Comparison of ENCODE assay signal across 20 mouse cellular contexts in genomic region chr9:21145431-21145830, GRCm38 (mm10). TPM values are rescaled to one million over a fixed set of nuclear protein-coding genes. Genes with fewer than 3 reads are reported as not detected.
DNase-seq lines count a peak whose midpoint lies in the region; ATAC-seq and TF ChIP-seq lines count a peak whose summit lies in the region.
"Had no signal": no experiment of that assay in that cellular context is flagged by ENCODE, and none has a peak within 500 bp of the region (broad histone marks: within the 10 kb centered on the region; RNA-seq: fewer than 3 reads in every experiment).

No protein-coding gene starts in this region.

- peak; percentile 40 to 75 for DNase-seq in heart, adult 2 months
- no peak for DNase-seq in liver, postnatal 0 days
- no peak for DNase-seq in stomach, postnatal 0 days (ENCODE audit: low spot score)
- DNase-seq in right cerebral cortex, postnatal 4 days = no peak
- DNase-seq: adrenal gland, postnatal 36 days; cerebellum, adult 11-12 months; embryo, embryonic 11 days; kidney, adult 18-20 months; kidney, postnatal 14 days; layer of hippocampus, postnatal 36 days; lung, embryonic 14.5 days; midbrain, embryonic 14.5 days; right cerebral cortex, postnatal 25 days had no signal

- TF ChIP-seq CTCF in heart, adult 2 months (IDR thresholded peaks at IDR 0.05) = no peak
- TF ChIP-seq CTCF in liver, postnatal 0 days (IDR thresholded peaks at IDR 0.05; ENCODE audit: low read depth) = no peak
- no peak for TF ChIP-seq CTCF in stomach, postnatal 0 days (IDR thresholded peaks at IDR 0.05; ENCODE audit: low read depth)

- intact Hi-C loops in heart, adult 2 months (cut with DNase I) = no loop called here

- H3K9ac ChIP-seq in heart, adult 2 months (ENCODE audit: low read depth, low read length) = no peak overlapping the region
- H3K9ac ChIP-seq in heart, embryonic 12.5 days = no peak overlapping the region
- peak overlapping the region; percentile 12; the same call in 1 of the 2 replicates for H3K9ac ChIP-seq in liver, embryonic 12.5 days
- H3K9ac ChIP-seq in liver, postnatal 0 days (replicated peaks) = no peak overlapping the region; the same call in none of the 2 replicates
- 0 out of 2 replicates have a peak overlapping the region, but pooled peaks have one; percentile 41 for H3K9ac ChIP-seq in stomach, embryonic 16.5 days (ENCODE audit: low read length)
- no peak overlapping the region for H3K9ac ChIP-seq in stomach, postnatal 0 days (ENCODE audit: low read length)
- H3K9ac ChIP-seq: limb, embryonic 15.5 days; lung, embryonic 14.5 days had no signal

- peak; percentile 48; the same call in 1 of the 2 replicates for TF ChIP-seq EP300 in heart, adult 2 months (IDR thresholded peaks at IDR 0.05; ENCODE audit: insufficient read depth, low read depth, low read length)
- no peak for TF ChIP-seq EP300 in liver, postnatal 0 days (IDR thresholded peaks at IDR 0.05; ENCODE audit: low read depth)
- no peak for TF ChIP-seq EP300 in stomach, postnatal 0 days (optimal IDR thresholded peaks at IDR 0.05)

- peak; percentile 30; the same call in 1 of the 2 replicates for TF ChIP-seq POLR2A in heart, adult 2 months (IDR thresholded peaks at IDR 0.05; ENCODE audit: insufficient read depth, low read depth, low read length)

- H3K4me1 ChIP-seq in heart, adult 2 months (ENCODE audit: control insufficient read depth, insufficient read depth, low read length) = peaks cover 19% of the 10 kb centered on the region
- peaks cover 43% of the 10 kb centered on the region for H3K4me1 ChIP-seq in heart, embryonic 12.5 days (replicated peaks)
- H3K4me1 ChIP-seq in liver, embryonic 12.5 days = peaks cover 47% of the 10 kb centered on the region
- H3K4me1 ChIP-seq in liver, postnatal 0 days (ENCODE audit: insufficient read depth) = peaks cover 33% of the 10 kb centered on the region
- peaks cover 35% of the 10 kb centered on the region for H3K4me1 ChIP-seq in stomach, embryonic 16.5 days (ENCODE audit: control insufficient read depth, insufficient read depth, low read length)
- no peaks in the 10 kb centered on the region; the same call in 1 of the 2 replicates for H3K4me1 ChIP-seq in stomach, postnatal 0 days (replicated peaks; ENCODE audit: control insufficient read depth, insufficient read depth)

- H3K9me3 ChIP-seq in heart, embryonic 12.5 days (replicated peaks) = no peaks in the 10 kb centered on the region
- no peaks in the 10 kb centered on the region for H3K9me3 ChIP-seq in liver, embryonic 12.5 days (replicated peaks)
- no peaks in the 10 kb centered on the region for H3K9me3 ChIP-seq in liver, postnatal 0 days (ENCODE audit: low read length)
- H3K9me3 ChIP-seq in stomach, embryonic 16.5 days (replicated peaks; ENCODE audit: control insufficient read depth, low read length) = no peaks in the 10 kb centered on the region
- no peaks in the 10 kb centered on the region for H3K9me3 ChIP-seq in stomach, postnatal 0 days (ENCODE audit: control insufficient read depth, low read length)
- H3K9me3 ChIP-seq: forebrain, embryonic 10.5 days; hindbrain, embryonic 10.5 days; limb, embryonic 15.5 days had no signal

- H3K27me3 ChIP-seq in heart, adult 2 months (ENCODE audit: control insufficient read depth, insufficient read depth, low read length) = no peaks in the 10 kb centered on the region
- no peaks in the 10 kb centered on the region for H3K27me3 ChIP-seq in heart, embryonic 12.5 days (replicated peaks)
- H3K27me3 ChIP-seq in liver, embryonic 12.5 days (replicated peaks) = no peaks in the 10 kb centered on the region
- no peaks in the 10 kb centered on the region for H3K27me3 ChIP-seq in liver, postnatal 0 days (ENCODE audit: insufficient read depth, low read length)
- H3K27me3 ChIP-seq in stomach, embryonic 16.5 days (ENCODE audit: control insufficient read depth, insufficient read depth, low read length) = no peaks in the 10 kb centered on the region
- H3K27me3 ChIP-seq in stomach, postnatal 0 days (ENCODE audit: control insufficient read depth, insufficient read depth, low read length) = no peaks in the 10 kb centered on the region
- H3K27me3 ChIP-seq: limb, embryonic 15.5 days had no signal

- H3K4me2 ChIP-seq in heart, embryonic 12.5 days = no peak overlapping the region
- no peak overlapping the region for H3K4me2 ChIP-seq in liver, embryonic 12.5 days
- no peak overlapping the region for H3K4me2 ChIP-seq in liver, postnatal 0 days (ENCODE audit: low read depth, low read length)
- no peak overlapping the region for H3K4me2 ChIP-seq in stomach, embryonic 16.5 days (ENCODE audit: low read depth, low read length)
- H3K4me2 ChIP-seq in stomach, postnatal 0 days (replicated peaks; ENCODE audit: low read depth) = no peak overlapping the region
- H3K4me2 ChIP-seq: limb, embryonic 15.5 days; lung, embryonic 14.5 days had no signal

- no peak overlapping the region for H3K4me3 ChIP-seq in heart, adult 2 months
- no peak overlapping the region for H3K4me3 ChIP-seq in heart, embryonic 12.5 days
- no peak overlapping the region for H3K4me3 ChIP-seq in liver, embryonic 12.5 days
- no peak overlapping the region for H3K4me3 ChIP-seq in liver, postnatal 0 days (ENCODE audit: low read depth, low read length)
- H3K4me3 ChIP-seq in stomach, embryonic 16.5 days (replicated peaks; ENCODE audit: low read length) = no peak overlapping the region
- H3K4me3 ChIP-seq in stomach, postnatal 0 days (ENCODE audit: low read depth, low read length) = no peak overlapping the region
- H3K4me3 ChIP-seq: forebrain, embryonic 10.5 days; layer of hippocampus, adult 2 months; limb, embryonic 15.5 days had no signal

- H3K79me2 ChIP-seq in heart, adult 2 months (replicated peaks; ENCODE audit: control insufficient read depth, insufficient read depth, low read length) = peaks cover 2% of the 10 kb centered on the region; the same call in 1 of the 2 replicates

- peak overlapping the region; percentile 76 for H3K27ac ChIP-seq in heart, adult 2 months
- no peak overlapping the region for H3K27ac ChIP-seq in heart, embryonic 12.5 days (ENCODE audit: poor library complexity, severe bottlenecking)
- H3K27ac ChIP-seq in liver, embryonic 12.5 days = no peak overlapping the region
- no peak overlapping the region for H3K27ac ChIP-seq in liver, postnatal 0 days (ENCODE audit: low read depth)
- H3K27ac ChIP-seq in stomach, embryonic 16.5 days (ENCODE audit: low read length) = no peak overlapping the region
- H3K27ac ChIP-seq in stomach, postnatal 0 days (replicated peaks) = no peak overlapping the region
- H3K27ac ChIP-seq: forebrain, embryonic 10.5 days; hindbrain, embryonic 10.5 days; layer of hippocampus, adult 2 months; limb, embryonic 15.5 days had no signal

- peaks cover 4% of the 10 kb centered on the region for H3K36me3 ChIP-seq in heart, adult 2 months (ENCODE audit: control insufficient read depth, insufficient read depth, low read length)
- peaks cover 59% of the 10 kb centered on the region for H3K36me3 ChIP-seq in heart, embryonic 12.5 days
- peaks cover 75% of the 10 kb centered on the region for H3K36me3 ChIP-seq in liver, embryonic 12.5 days
- H3K36me3 ChIP-seq in liver, postnatal 0 days (replicated peaks; ENCODE audit: insufficient read depth, low read length) = peaks cover 46% of the 10 kb centered on the region
- peaks cover 28% of the 10 kb centered on the region for H3K36me3 ChIP-seq in stomach, embryonic 16.5 days (ENCODE audit: control insufficient read depth, insufficient read depth, low read length)
- H3K36me3 ChIP-seq in stomach, postnatal 0 days (ENCODE audit: control insufficient read depth, insufficient read depth, low read length) = peaks cover 18% of the 10 kb centered on the region

- WGBS in heart, adult 2 months = 58% methylated on average over 4 of the region's 4 CpGs
- WGBS in heart, embryonic 12.5 days = 86% methylated on average over 4 of the region's 4 CpGs
- whole genome bisulfite sequencing in liver, embryonic 12.5 days (ENCODE audit: insufficient replicate concordance) = 86% methylated on average over 4 of the region's 4 CpGs
- WGBS in liver, postnatal 0 days (ENCODE audit: insufficient replicate concordance) = 89% methylated on average over 4 of the region's 4 CpGs
- WGBS in stomach, embryonic 16.5 days = 84% methylated on average over 4 of the region's 4 CpGs
- WGBS in stomach, postnatal 0 days = 92% methylated on average over 4 of the region's 4 CpGs

- ATAC-seq in heart, embryonic 12.5 days (ENCODE audit: insufficient number of reproducible peaks, low FRiP score) = no peak
- ATAC-seq in liver, embryonic 12.5 days = no peak
- ATAC-seq in liver, postnatal 0 days = no peak
- no peak for ATAC-seq in stomach, embryonic 16.5 days (ENCODE audit: insufficient read depth, low FRiP score)
- no peak for ATAC-seq in stomach, postnatal 0 days (ENCODE audit: low FRiP score, low TSS enrichment)

RNA-seq across cellular contexts. Expression of gene Cdc37, which starts 4.4 kb away (rescaled TPM):
- total RNA-seq in heart, adult 2 months (2021) = 100 to 1,000 TPM; 150 to 162 TPM
- 62.3 and 96.1 TPM in 2 replicates for polyA plus RNA-seq in heart, adult 2 months (2012; rRNA removed)
- polyA plus RNA-seq in heart, embryonic 12.5 days (2016; fragmentation: Nextera tagmentation; extraction: Ambion mirVana) = 232 and 241 TPM in 2 replicates
- polyA plus RNA-seq in liver, embryonic 12.5 days (2016; fragmentation: Nextera tagmentation; extraction: Ambion mirVana) = 221 and 228 TPM in 2 replicates
- polyA plus RNA-seq in liver, postnatal 0 days (2015; fragmentation: Nextera tagmentation; extraction: Ambion mirVana) = 81.1 and 84.1 TPM in 2 replicates
- polyA plus RNA-seq in stomach, embryonic 16.5 days (2015; fragmentation: Nextera tagmentation; extraction: Ambion mirVana) = 250 TPM in 2 replicates
- 161 TPM in 2 replicates for polyA plus RNA-seq in stomach, postnatal 0 days (2015; fragmentation: Nextera tagmentation; extraction: Ambion mirVana)

RNA-seq across cellular contexts. Expression of gene Tyk2, which starts 14.4 kb away (rescaled TPM):
- total RNA-seq in heart, adult 2 months (2021) = 1 to 10 TPM; 7.3 to 8.1 TPM
- 13.5 and 13.7 TPM in 2 replicates for polyA plus RNA-seq in heart, adult 2 months (2012; rRNA removed)
- polyA plus RNA-seq in heart, embryonic 12.5 days (2016; fragmentation: Nextera tagmentation; extraction: Ambion mirVana) = 15.3 and 17.5 TPM in 2 replicates
- 8.5 and 10.4 TPM in 2 replicates for polyA plus RNA-seq in liver, embryonic 12.5 days (2016; fragmentation: Nextera tagmentation; extraction: Ambion mirVana)
- 4.5 and 5.4 TPM in 2 replicates for polyA plus RNA-seq in liver, postnatal 0 days (2015; fragmentation: Nextera tagmentation; extraction: Ambion mirVana)
- 16.7 and 18.2 TPM in 2 replicates for polyA plus RNA-seq in stomach, embryonic 16.5 days (2015; fragmentation: Nextera tagmentation; extraction: Ambion mirVana)
- 6.8 and 7.1 TPM in 2 replicates for polyA plus RNA-seq in stomach, postnatal 0 days (2015; fragmentation: Nextera tagmentation; extraction: Ambion mirVana)

RNA-seq across cellular contexts. Expression of gene Pde4a, which starts 20.1 kb away (rescaled TPM):
- total RNA-seq in heart, adult 2 months (2021) = 10 to 100 TPM; 58.9 to 60.0 TPM
- polyA plus RNA-seq in heart, adult 2 months (2012; rRNA removed) = 57.2 and 68.9 TPM in 2 replicates
- 10.1 and 10.2 TPM in 2 replicates for polyA plus RNA-seq in heart, embryonic 12.5 days (2016; fragmentation: Nextera tagmentation; extraction: Ambion mirVana)
- polyA plus RNA-seq in liver, embryonic 12.5 days (2016; fragmentation: Nextera tagmentation; extraction: Ambion mirVana) = 2.6 and 2.9 TPM in 2 replicates
- polyA plus RNA-seq in liver, postnatal 0 days (2015; fragmentation: Nextera tagmentation; extraction: Ambion mirVana) = 1.4 and 1.5 TPM in 2 replicates
- polyA plus RNA-seq in stomach, embryonic 16.5 days (2015; fragmentation: Nextera tagmentation; extraction: Ambion mirVana) = 4.7 TPM in 2 replicates
- polyA plus RNA-seq in stomach, postnatal 0 days (2015; fragmentation: Nextera tagmentation; extraction: Ambion mirVana) = 2.5 and 3.0 TPM in 2 replicates

RNA-seq across cellular contexts. Expression of gene Raver1, which starts 53.6 kb away (rescaled TPM):
- 10 to 100 TPM; 26.3 to 27.9 TPM for total RNA-seq in heart, adult 2 months (2021)
- polyA plus RNA-seq in heart, adult 2 months (2012; rRNA removed) = 27.4 and 29.1 TPM in 2 replicates
- polyA plus RNA-seq in heart, embryonic 12.5 days (2016; fragmentation: Nextera tagmentation; extraction: Ambion mirVana) = 62.9 and 67.7 TPM in 2 replicates
- polyA plus RNA-seq in liver, embryonic 12.5 days (2016; fragmentation: Nextera tagmentation; extraction: Ambion mirVana) = 39.8 and 43.8 TPM in 2 replicates
- 8.3 and 9.5 TPM in 2 replicates for polyA plus RNA-seq in liver, postnatal 0 days (2015; fragmentation: Nextera tagmentation; extraction: Ambion mirVana)
- polyA plus RNA-seq in stomach, embryonic 16.5 days (2015; fragmentation: Nextera tagmentation; extraction: Ambion mirVana) = 40.3 and 40.8 TPM in 2 replicates
- 15.0 and 18.3 TPM in 2 replicates for polyA plus RNA-seq in stomach, postnatal 0 days (2015; fragmentation: Nextera tagmentation; extraction: Ambion mirVana)

RNA-seq across cellular contexts. Expression of gene Gm38431, which starts 53.6 kb away (rescaled TPM):
- under 1 TPM; 0.31 to 0.34 TPM for total RNA-seq in heart, adult 2 months (2021)
- 2.0 and 2.3 TPM in 2 replicates for polyA plus RNA-seq in heart, adult 2 months (2012; rRNA removed)
- polyA plus RNA-seq in heart, embryonic 12.5 days (2016; fragmentation: Nextera tagmentation; extraction: Ambion mirVana) = 1.8 and 2.0 TPM in 2 replicates
- 1.2 and 2.1 TPM in 2 replicates for polyA plus RNA-seq in liver, embryonic 12.5 days (2016; fragmentation: Nextera tagmentation; extraction: Ambion mirVana)
- 0.40 and 0.61 TPM in 2 replicates for polyA plus RNA-seq in liver, postnatal 0 days (2015; fragmentation: Nextera tagmentation; extraction: Ambion mirVana)
- polyA plus RNA-seq in stomach, embryonic 16.5 days (2015; fragmentation: Nextera tagmentation; extraction: Ambion mirVana) = 1.2 and 2.1 TPM in 2 replicates
- 0.28 and 0.86 TPM in 2 replicates for polyA plus RNA-seq in stomach, postnatal 0 days (2015; fragmentation: Nextera tagmentation; extraction: Ambion mirVana)

Comparison
In these comparisons a context has a peak if more than half of its experiments do, and no peak if none do; other contexts are left out.
1. H3K9ac ChIP-seq: peak in liver, embryonic 12.5 days (single experiment) and stomach, embryonic 16.5 days (single experiment); none in heart, adult 2 months (single experiment), heart, embryonic 12.5 days (single experiment), liver, postnatal 0 days (single experiment) and stomach, postnatal 0 days (single experiment).
2. DNase-seq: peak in heart, adult 2 months (2 of 2); none in liver, postnatal 0 days (single experiment), stomach, postnatal 0 days (single experiment) and right cerebral cortex, postnatal 4 days (single experiment).